Mouse (Mus musculus) adrenal gland, postnatal 25 days (tissue): ENCODE results near the gene Tbk1. TPM values are rescaled to one million over a fixed set of nuclear protein-coding genes. Genes with fewer than 3 reads are reported as not detected.

Experiments
- DNase-seq: peaks from one replicate; pipeline ENCODE4 v3.0.0; 2021; ENCODE audit warnings: mixed read lengths
- long read RNA-seq: library from polyadenylated mRNA; stranded (forward); transcript quantifications from one replicate; pipeline ENCODE4 v2.0.0, GENCODE M21; 2021
- total RNA-seq: library from RNA; stranded (reverse); gene quantifications from 2 replicates; pipeline ENCODE4 v1.2.3, GENCODE M21; 2021

Gene Tbk1
- total RNA-seq, result 46.7 and 47.1 TPM in 2 replicates
- long read RNA-seq, transcript Tbk1-201 (21 exons, 3,024 nt), result major isoform, 60 of 74 reads
- long read RNA-seq, partial matches to known transcripts, result 5 of 74 reads
- long read RNA-seq, other reads (novel, unspliced or antisense), result 9 of 74 reads

DNA sequence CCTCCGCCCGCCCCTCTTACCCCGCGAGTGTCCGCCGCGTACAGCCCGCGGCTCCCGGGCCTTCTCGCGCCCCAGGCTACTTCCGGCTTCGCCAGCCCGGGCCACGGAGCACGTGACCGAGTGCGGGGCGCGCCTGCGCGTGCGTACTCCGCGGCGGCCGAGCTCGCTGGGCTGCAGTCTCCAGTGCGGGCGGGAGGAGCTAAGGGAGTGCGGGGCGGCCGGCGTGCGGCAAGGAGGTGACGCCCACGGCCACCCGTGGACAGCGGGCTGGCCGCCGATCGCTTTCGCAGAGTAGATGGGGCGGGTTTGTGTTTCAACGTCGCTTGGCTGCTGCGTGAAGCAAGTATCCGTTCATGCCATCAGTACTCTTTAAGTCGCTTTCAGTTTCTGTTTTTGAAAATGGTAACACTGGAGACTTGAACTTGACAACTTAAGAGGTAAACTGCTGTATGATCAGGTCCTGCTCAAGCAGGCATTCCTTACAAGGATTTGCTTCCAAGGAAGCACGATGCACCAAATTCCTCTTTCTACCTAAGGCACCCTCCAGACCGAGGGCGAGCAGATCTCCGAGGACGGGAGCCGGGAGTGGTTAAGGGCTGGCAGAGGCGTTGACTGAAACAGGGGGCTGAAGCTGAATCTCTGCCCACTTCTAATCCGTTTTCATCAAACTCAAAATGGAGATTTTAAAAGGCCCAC, at the start of gene Tbk1:
Gene Tbk1, minus strand, starts transcription at position 113 of the 696 bp plus-strand sequence.
- DNase-seq, result peak; percentile 97

GRCm38 (mm10) chr10:121636276-121636675, 49.7 kb upstream of the Tbk1 start:
- DNase-seq, result no peak

DNA sequence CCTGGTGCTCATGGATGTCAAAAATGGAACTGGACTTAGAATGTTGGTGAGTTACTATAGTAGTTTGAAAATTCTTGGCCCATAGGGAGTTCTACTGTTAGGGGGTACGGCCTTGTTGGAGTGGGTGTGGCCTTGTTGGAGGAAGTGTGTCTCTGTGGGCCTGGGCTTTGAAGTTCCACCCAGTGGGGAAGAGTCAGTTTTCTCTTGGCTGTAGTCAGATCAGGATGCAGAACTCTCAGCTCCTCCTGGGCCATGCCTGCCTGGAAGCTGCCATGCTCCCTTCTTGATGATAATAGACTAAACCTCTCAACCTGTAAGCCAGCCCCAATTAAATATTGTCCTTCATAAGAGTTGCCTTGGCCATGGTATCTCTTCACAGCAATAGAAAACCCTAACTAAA, 47.6 kb upstream of the Tbk1 start:
- no peak for DNase-seq

GRCm38 (mm10) chr10:121628561-121629040, 42.0 kb upstream of the Tbk1 start:
- no peak for DNase-seq

- no peak for DNase-seq
Measured at GRCm38 (mm10) chr10:121627216-121627852, 40.7 kb upstream of the Tbk1 start.

DNA sequence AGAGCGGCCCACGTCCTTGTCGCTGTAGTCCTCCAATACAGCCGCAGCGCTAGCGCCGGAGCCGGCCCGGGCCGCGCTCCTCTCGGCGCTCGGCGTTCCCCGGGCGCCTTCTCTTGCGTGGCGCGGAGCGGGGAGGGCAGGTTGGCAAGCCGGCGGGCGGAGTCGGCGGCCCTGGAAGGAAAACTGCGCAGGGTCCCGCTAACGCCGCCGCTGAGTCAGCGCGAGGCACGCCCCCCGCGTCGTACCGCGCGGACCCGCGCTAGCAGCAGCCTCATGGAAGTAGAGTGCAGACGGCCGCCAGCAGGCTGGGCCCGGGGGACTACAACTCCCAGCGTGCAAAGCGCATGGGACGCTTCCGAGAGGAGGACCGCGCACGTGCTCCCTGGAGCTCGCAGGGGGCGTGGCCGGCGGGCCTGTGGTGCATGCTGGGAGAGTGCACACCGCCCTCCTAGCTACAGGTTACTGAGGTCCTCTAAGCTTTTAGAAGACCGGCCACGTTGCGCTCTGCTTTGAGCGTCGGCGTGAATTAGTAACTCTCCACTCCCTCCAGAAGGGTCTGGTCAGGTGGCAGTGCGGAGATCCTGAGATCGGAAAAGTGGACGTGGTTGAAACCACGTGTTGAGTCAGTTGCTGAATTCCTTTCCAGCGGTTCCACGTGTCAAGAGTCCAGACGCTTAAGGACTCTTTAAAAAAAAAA, 39.7 kb upstream of the Tbk1 start, which contains the start of gene Xpot:
Gene Xpot, minus strand, starts transcription at position 147 of the 697 bp plus-strand sequence.
- peak; percentile 98 for DNase-seq

GRCm38 (mm10) chr10:121625407-121626185, 39.0 kb upstream of the Tbk1 start:
- DNase-seq, result no peak

DNA sequence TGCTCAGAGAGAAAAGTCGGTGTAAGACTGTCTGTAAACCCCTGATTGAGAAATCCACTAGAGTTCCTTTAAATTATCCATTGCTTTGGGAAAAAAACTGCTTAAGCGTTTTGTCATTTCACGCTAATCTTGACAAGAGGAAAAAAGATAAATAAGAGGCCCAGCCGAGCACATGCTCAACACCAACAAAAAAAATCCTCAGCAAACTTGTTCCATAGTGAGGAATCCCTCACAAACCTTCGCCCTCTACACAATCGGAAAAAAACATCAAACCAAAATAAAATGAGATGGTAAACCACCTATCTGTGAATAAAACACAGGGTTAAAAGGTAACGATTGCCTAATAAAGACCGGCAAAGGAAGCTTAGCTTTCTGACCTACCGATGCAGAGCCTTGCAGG, 38.4 kb upstream of the Tbk1 start:
- no peak for DNase-seq

DNA sequence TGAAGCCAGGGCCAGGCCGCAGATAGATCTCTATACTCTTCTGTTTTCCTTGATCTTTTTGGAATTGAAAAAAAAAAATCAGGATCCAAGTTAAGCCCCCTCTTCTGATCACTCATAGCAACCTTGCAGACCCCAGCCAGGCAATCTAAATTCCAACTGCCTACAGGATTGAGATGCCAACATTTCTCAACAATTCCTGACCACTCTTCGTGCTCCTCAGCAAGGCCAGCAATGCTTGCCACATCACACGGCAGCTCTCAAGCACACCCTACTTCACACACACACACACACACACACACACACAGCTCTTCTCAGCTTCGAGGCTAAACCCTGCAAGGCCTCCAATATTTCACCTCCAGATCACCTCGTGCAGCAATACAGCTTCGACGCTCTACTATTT, 37.1 kb upstream of the Tbk1 start:
- no peak for DNase-seq

DNA sequence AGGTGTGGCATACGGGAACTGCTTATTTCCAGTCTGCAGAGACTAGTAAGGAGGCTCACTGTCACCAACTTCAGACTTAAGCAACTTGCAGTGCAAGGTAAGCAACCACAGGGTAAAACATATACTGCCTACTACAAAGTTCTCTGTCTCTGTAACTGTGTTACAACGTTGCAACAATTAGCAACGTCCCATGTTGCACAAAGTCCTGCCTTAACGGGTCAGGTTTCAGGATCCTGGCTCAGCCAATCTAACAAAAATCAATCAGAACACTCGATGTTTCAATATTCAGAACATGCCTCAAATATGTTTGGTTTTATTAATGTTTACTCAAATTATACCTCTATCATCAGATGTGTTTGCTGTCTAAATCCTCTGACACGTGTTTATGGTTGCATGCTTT, 35.8 kb upstream of the Tbk1 start:
- DNase-seq, result no peak

- no peak for DNase-seq
Measured at GRCm38 (mm10) chr10:121615935-121616334, 29.3 kb upstream of the Tbk1 start.

GRCm38 (mm10) chr10:121615146-121615870, 28.7 kb upstream of the Tbk1 start:
- DNase-seq, result no peak

GRCm38 (mm10) chr10:121613570-121613969, 27.0 kb upstream of the Tbk1 start:
- DNase-seq, result no peak

DNA sequence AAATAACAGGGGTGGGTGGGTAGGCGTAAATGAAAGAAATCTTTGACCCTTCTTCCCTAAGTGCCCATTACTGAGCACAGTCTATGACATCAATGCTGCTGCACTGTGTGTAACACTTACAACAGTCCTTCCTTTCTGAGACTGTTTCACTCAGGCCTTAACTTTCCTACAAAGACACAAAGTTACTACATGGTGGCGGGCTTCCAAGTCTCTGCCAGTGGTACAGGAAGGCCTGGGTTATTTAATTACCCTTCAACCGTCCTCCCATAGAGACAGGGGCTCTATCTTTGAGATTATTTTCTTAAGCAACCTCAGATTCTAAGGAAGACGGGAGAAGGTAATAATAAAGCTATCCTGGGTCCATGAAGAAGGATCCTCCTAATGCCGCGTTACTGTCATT, 25.9 kb upstream of the Tbk1 start:
- DNase-seq, result no peak

- DNase-seq, result no peak
Measured at GRCm38 (mm10) chr10:121611587-121611986, 25.0 kb upstream of the Tbk1 start.

DNA sequence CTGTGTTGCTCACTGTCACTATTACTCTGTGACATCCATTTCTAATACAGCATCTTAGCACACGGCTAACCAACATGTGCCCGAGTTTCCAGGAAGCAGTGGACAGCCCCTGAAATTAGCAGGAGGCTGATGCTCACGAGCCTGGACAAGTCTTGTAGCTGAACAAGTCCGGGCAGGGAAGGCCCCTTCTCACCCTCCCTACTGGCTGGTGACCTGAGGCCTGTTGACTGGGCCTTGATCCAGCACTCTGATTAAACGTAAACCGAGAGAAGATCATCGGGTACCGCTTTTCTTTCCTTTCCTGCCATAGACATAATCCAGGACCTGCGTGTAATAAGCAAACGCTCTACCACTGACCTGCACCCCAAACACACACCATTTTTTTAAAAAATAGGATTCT, 21.6 kb upstream of the Tbk1 start:
- no peak for DNase-seq

GRCm38 (mm10) chr10:121604632-121605344, 18.2 kb upstream of the Tbk1 start:
- DNase-seq, result no peak

- DNase-seq, result no peak
Measured at GRCm38 (mm10) chr10:121603556-121603955, 17.0 kb upstream of the Tbk1 start.

GRCm38 (mm10) chr10:121601272-121601671, 14.7 kb upstream of the Tbk1 start:
- no peak for DNase-seq

- no peak for DNase-seq
Measured at GRCm38 (mm10) chr10:121596580-121596979, 10.0 kb upstream of the Tbk1 start.

- no peak for DNase-seq
Measured at GRCm38 (mm10) chr10:121591106-121591505, 4.5 kb upstream of the Tbk1 start.
